In genomic region chr3:96170976-96171545, GRCm38 (mm10) we compare ENCODE assay signal across 8 mouse cellular contexts. TPM values are rescaled to one million over a fixed set of nuclear protein-coding genes. Genes with fewer than 3 reads are reported as not detected.
DNase-seq lines count a peak whose midpoint lies in the region; ATAC-seq and TF ChIP-seq lines count a peak whose summit lies in the region.

No protein-coding gene starts in this region.

- H3K9me3 ChIP-seq in embryonic facial prominence, embryonic 13.5 days: no peaks in the 10 kb centered on the region
- no peaks in the 10 kb centered on the region for H3K9me3 ChIP-seq in limb, embryonic 11.5 days (ENCODE audit: control insufficient read depth, low read length)
- H3K9me3 ChIP-seq in stomach, embryonic 15.5 days: no peaks in the 10 kb centered on the region

- H3K27ac ChIP-seq in left cerebral cortex, adult 2 months: peak overlapping the region; percentile 99
- H3K27ac ChIP-seq in embryonic facial prominence, embryonic 13.5 days: peak overlapping the region; percentile 99
- no peak overlapping the region for H3K27ac ChIP-seq in limb, embryonic 11.5 days (replicated peaks; ENCODE audit: low read depth, low read length)
- peak overlapping the region; percentile 99 for H3K27ac ChIP-seq in stomach, embryonic 15.5 days

- peaks cover 51% of the 10 kb centered on the region for H3K36me3 ChIP-seq in embryonic facial prominence, embryonic 13.5 days
- peaks cover 12% of the 10 kb centered on the region for H3K36me3 ChIP-seq in limb, embryonic 11.5 days (ENCODE audit: control insufficient read depth, insufficient read depth, low read length)
- no peaks in the 10 kb centered on the region for H3K36me3 ChIP-seq in stomach, embryonic 15.5 days

- H3K4me1 ChIP-seq in embryonic facial prominence, embryonic 13.5 days: peaks cover 42% of the 10 kb centered on the region
- H3K4me1 ChIP-seq in limb, embryonic 11.5 days (ENCODE audit: control insufficient read depth, insufficient read depth, low read length): peaks cover 7% of the 10 kb centered on the region; the same call in 1 of the 2 replicates
- H3K4me1 ChIP-seq in stomach, embryonic 15.5 days: peaks cover 20% of the 10 kb centered on the region

- H3K4me3 ChIP-seq in left cerebral cortex, adult 2 months: peak overlapping the region; percentile 90
- H3K4me3 ChIP-seq in embryonic facial prominence, embryonic 13.5 days: peak overlapping the region; percentile 93
- no peak overlapping the region for H3K4me3 ChIP-seq in limb, embryonic 11.5 days (ENCODE audit: low read depth, low read length)
- peak overlapping the region; percentile 95; the same call in 1 of the 2 replicates for H3K4me3 ChIP-seq in stomach, embryonic 15.5 days (replicated peaks)

- TF ChIP-seq CTCF in left cerebral cortex, adult 2 months (IDR thresholded peaks at IDR 0.05): no peak

- WGBS in embryonic facial prominence, embryonic 13.5 days: 65% methylated on average over 10 of the region's 10 CpGs
- 72% methylated on average over 10 of the region's 10 CpGs for WGBS in limb, embryonic 11.5 days
- 52% methylated on average over 10 of the region's 10 CpGs for WGBS in stomach, embryonic 15.5 days

- intact Hi-C loops in left cerebral cortex, adult 2 months (cut with DNase I): no loop called here
- intact Hi-C loops in left cerebral cortex, postnatal 4 days (cut with DNase I): no loop called here
- intact Hi-C loops in gastrocnemius, postnatal 36 days (cut with DNase I): no loop called here
- intact Hi-C loops in gastrocnemius, postnatal 14 days (cut with DNase I; ENCODE audit: low total_unique reads): no loop called here

- peak overlapping the region; percentile 93 for H3K4me2 ChIP-seq in embryonic facial prominence, embryonic 13.5 days
- H3K4me2 ChIP-seq in limb, embryonic 11.5 days (ENCODE audit: low read depth, severe bottlenecking): peak overlapping the region; percentile 54
- H3K4me2 ChIP-seq in stomach, embryonic 15.5 days: peak overlapping the region; percentile 89

- DNase-seq in left cerebral cortex, adult 2 months (ENCODE audit: extremely low spot score in 1 of 2, low spot score in 2 of 2): no peak
- DNase-seq in left cerebral cortex, postnatal 4 days: no peak
- no peak for DNase-seq in limb, embryonic 11.5 days (ENCODE audit: low spot score)
- no peak for DNase-seq in gastrocnemius, postnatal 36 days
- no peak for DNase-seq in gastrocnemius, postnatal 14 days

- ATAC-seq in embryonic facial prominence, embryonic 13.5 days (ENCODE audit: insufficient number of reproducible peaks, insufficient read depth, low FRiP score, low TSS enrichment, low read depth): no peak
- ATAC-seq in limb, embryonic 11.5 days (ENCODE audit: insufficient number of reproducible peaks, low FRiP score, low TSS enrichment, low read depth): no peak
- no peak for ATAC-seq in stomach, embryonic 15.5 days (ENCODE audit: insufficient read depth, low FRiP score, low read depth)
- ATAC-seq in monocyte, adult 5-6 weeks (replicated peaks; ENCODE audit: insufficient number of reproducible peaks, low FRiP score, low TSS enrichment, poor library complexity, severe bottlenecking): no peak

- H3K9ac ChIP-seq in embryonic facial prominence, embryonic 13.5 days: peak overlapping the region; percentile 88
- no peak overlapping the region for H3K9ac ChIP-seq in limb, embryonic 11.5 days (ENCODE audit: low read length)
- H3K9ac ChIP-seq in stomach, embryonic 15.5 days: peak overlapping the region; percentile 65; the same call in 1 of the 2 replicates

- no peaks in the 10 kb centered on the region for H3K27me3 ChIP-seq in embryonic facial prominence, embryonic 13.5 days
- no peaks in the 10 kb centered on the region for H3K27me3 ChIP-seq in limb, embryonic 11.5 days (ENCODE audit: control insufficient read depth, insufficient read depth, low read length)
- H3K27me3 ChIP-seq in stomach, embryonic 15.5 days (replicated peaks): no peaks in the 10 kb centered on the region

RNA-seq across cellular contexts. Expression of gene Sf3b4, which starts 1.1 kb away (rescaled TPM):
- 10 to 100 TPM; 44.0 to 45.5 TPM for total RNA-seq in left cerebral cortex, adult 2 months (2021)
- 10 to 100 TPM; 62.0 to 63.6 TPM for total RNA-seq in left cerebral cortex, postnatal 4 days (2021)
- polyA plus RNA-seq in embryonic facial prominence, embryonic 13.5 days (2015; fragmentation: Nextera tagmentation; extraction: Ambion mirVana): 163 and 184 TPM in 2 replicates
- 259 and 264 TPM in 2 replicates for polyA plus RNA-seq in limb, embryonic 11.5 days (2014; fragmentation: Nextera tagmentation; extraction: Ambion mirVana)
- 135 and 139 TPM in 2 replicates for polyA plus RNA-seq in stomach, embryonic 15.5 days (2015; fragmentation: Nextera tagmentation; extraction: Ambion mirVana)
- 10 to 100 TPM; 10.7 to 11.6 TPM for total RNA-seq in gastrocnemius, postnatal 36 days (2021)
- 10 to 100 TPM; 10.3 to 13.2 TPM for total RNA-seq in gastrocnemius, postnatal 14 days (2021)
- 4.0 to 14.2 TPM (median 7.5 TPM) in 3 replicates for total RNA-seq in monocyte, adult 5-6 weeks (2017)

RNA-seq across cellular contexts. Expression of gene Mtmr11, which starts 9.3 kb away (rescaled TPM):
- total RNA-seq in left cerebral cortex, adult 2 months (2021): 1 to 10 TPM; 7.3 to 8.1 TPM
- 1 to 10 TPM; 6.4 to 7.0 TPM for total RNA-seq in left cerebral cortex, postnatal 4 days (2021)
- 37.3 and 38.2 TPM in 2 replicates for polyA plus RNA-seq in embryonic facial prominence, embryonic 13.5 days (2015; fragmentation: Nextera tagmentation; extraction: Ambion mirVana)
- polyA plus RNA-seq in limb, embryonic 11.5 days (2014; fragmentation: Nextera tagmentation; extraction: Ambion mirVana): 22.7 and 24.9 TPM in 2 replicates
- 13.7 and 15.0 TPM in 2 replicates for polyA plus RNA-seq in stomach, embryonic 15.5 days (2015; fragmentation: Nextera tagmentation; extraction: Ambion mirVana)
- 1 to 10 TPM; 1.6 to 2.3 TPM for total RNA-seq in gastrocnemius, postnatal 36 days (2021)
- total RNA-seq in gastrocnemius, postnatal 14 days (2021): 1 to 10 TPM; 4.1 to 5.2 TPM
- 0.43 to 2.4 TPM in 2 of 3 replicates, not detected in the other for total RNA-seq in monocyte, adult 5-6 weeks (2017)

RNA-seq across cellular contexts. Expression of gene Sv2a, which starts 9.9 kb away (rescaled TPM):
- total RNA-seq in left cerebral cortex, adult 2 months (2021): 100 to 1,000 TPM; 408 TPM
- 100 to 1,000 TPM; 241 to 264 TPM for total RNA-seq in left cerebral cortex, postnatal 4 days (2021)
- 7.6 and 8.7 TPM in 2 replicates for polyA plus RNA-seq in embryonic facial prominence, embryonic 13.5 days (2015; fragmentation: Nextera tagmentation; extraction: Ambion mirVana)
- polyA plus RNA-seq in limb, embryonic 11.5 days (2014; fragmentation: Nextera tagmentation; extraction: Ambion mirVana): 2.7 and 3.9 TPM in 2 replicates
- 5.7 and 6.4 TPM in 2 replicates for polyA plus RNA-seq in stomach, embryonic 15.5 days (2015; fragmentation: Nextera tagmentation; extraction: Ambion mirVana)
- total RNA-seq in gastrocnemius, postnatal 36 days (2021): 1 to 10 TPM in 1 of 2 experiments, under 1 TPM in 1; 0.37 to 1.5 TPM
- 1 to 10 TPM; 1.8 to 4.0 TPM for total RNA-seq in gastrocnemius, postnatal 14 days (2021)
- total RNA-seq in monocyte, adult 5-6 weeks (2017): 0.21 to 0.29 TPM in 2 of 3 replicates, not detected in the other

RNA-seq across cellular contexts. Expression of gene Bola1, which starts 48.4 kb away (rescaled TPM):
- 10 to 100 TPM; 14.8 to 15.1 TPM for total RNA-seq in left cerebral cortex, adult 2 months (2021)
- total RNA-seq in left cerebral cortex, postnatal 4 days (2021): 10 to 100 TPM; 18.7 to 24.7 TPM
- 46.6 and 55.0 TPM in 2 replicates for polyA plus RNA-seq in embryonic facial prominence, embryonic 13.5 days (2015; fragmentation: Nextera tagmentation; extraction: Ambion mirVana)
- polyA plus RNA-seq in limb, embryonic 11.5 days (2014; fragmentation: Nextera tagmentation; extraction: Ambion mirVana): 68.2 and 68.9 TPM in 2 replicates
- polyA plus RNA-seq in stomach, embryonic 15.5 days (2015; fragmentation: Nextera tagmentation; extraction: Ambion mirVana): 54.8 and 55.0 TPM in 2 replicates
- 10 to 100 TPM; 20.8 to 24.6 TPM for total RNA-seq in gastrocnemius, postnatal 36 days (2021)
- total RNA-seq in gastrocnemius, postnatal 14 days (2021): 10 to 100 TPM; 26.4 to 27.7 TPM
- total RNA-seq in monocyte, adult 5-6 weeks (2017): 3.9 to 8.1 TPM (median 6.9 TPM) in 3 replicates

RNA-seq across cellular contexts. Expression of gene Hist2h2ab, which starts 48.6 kb away (rescaled TPM):
- total RNA-seq in left cerebral cortex, adult 2 months (2021): 10 to 100 TPM; 10.4 to 10.8 TPM
- total RNA-seq in left cerebral cortex, postnatal 4 days (2021): 10 to 100 TPM; 21.6 to 26.0 TPM
- polyA plus RNA-seq in embryonic facial prominence, embryonic 13.5 days (2015; fragmentation: Nextera tagmentation; extraction: Ambion mirVana): 1.7 TPM in 1 of 2 replicates, not detected in the other
- 1.6 TPM in 1 of 2 replicates, not detected in the other for polyA plus RNA-seq in limb, embryonic 11.5 days (2014; fragmentation: Nextera tagmentation; extraction: Ambion mirVana)
- polyA plus RNA-seq in stomach, embryonic 15.5 days (2015; fragmentation: Nextera tagmentation; extraction: Ambion mirVana): 0.81 TPM in 1 of 2 replicates, not detected in the other
- under 1 TPM in 1 of 2 experiments, not detected in 1; 0.92 TPM for total RNA-seq in gastrocnemius, postnatal 36 days (2021)
- 1 to 10 TPM; 3.4 to 7.1 TPM for total RNA-seq in gastrocnemius, postnatal 14 days (2021)
- total RNA-seq in monocyte, adult 5-6 weeks (2017): 11.5 to 28.2 TPM (median 14.2 TPM) in 3 replicates

Comparison
In these comparisons a context has a peak if more than half of its experiments do, and no peak if none do; other contexts are left out.
1. RNA of gene Sv2a, which starts 9.9 kb away (total RNA-seq): 408 TPM in left cerebral cortex, adult 2 months and 241 to 264 TPM in left cerebral cortex, postnatal 4 days; 1.8 to 4.0 TPM in gastrocnemius, postnatal 14 days, 0.37 to 1.5 TPM in gastrocnemius, postnatal 36 days and 0.21 to 0.29 TPM in monocyte, adult 5-6 weeks; every median in the first group is over 10 times any median in the second.
2. Peak in every context shown above with its lines, with median percentiles within 50 percentile points of each other: H3K4me2 ChIP-seq.